Comparison of ENCODE assay signal across 14 mouse cellular contexts in genomic region chr11:113512150-113512549, GRCm38 (mm10).
DNase-seq lines count a peak whose midpoint lies in the region; ATAC-seq lines count a peak whose summit lies in the region.
"Had no signal": no experiment of that assay in that cellular context is flagged by ENCODE, and none has a peak within 500 bp of the region (broad histone marks: within the 10 kb centered on the region; RNA-seq: fewer than 3 reads in every experiment).

No protein-coding gene starts in this region.

- no peak overlapping the region for H3K27ac ChIP-seq in kidney, embryonic 15.5 days
- H3K27ac ChIP-seq: limb, embryonic 13.5 days had no signal

- peaks cover 9% of the 10 kb centered on the region for H3K4me1 ChIP-seq in kidney, embryonic 15.5 days

- no peaks in the 10 kb centered on the region for H3K9me3 ChIP-seq in kidney, embryonic 15.5 days (replicated peaks)
- H3K9me3 ChIP-seq: forebrain, embryonic 13.5 days; limb, embryonic 13.5 days had no signal

- ATAC-seq in kidney, embryonic 15.5 days (replicated peaks; ENCODE audit: low FRiP score) = 0 out of 2 replicates have a peak, but pooled peaks have one; percentile 31
- ATAC-seq in activated CD4-positive, CD25-positive, alpha-beta regulatory T cell, adult 4 months = no peak
- ATAC-seq: forebrain, embryonic 13.5 days; midbrain, embryonic 16.5 days had no signal

- 83% methylated on average over 7 of the region's 7 CpGs for WGBS in kidney, embryonic 15.5 days

- H3K9ac ChIP-seq in kidney, embryonic 15.5 days = no peak overlapping the region
- H3K9ac ChIP-seq: forebrain, embryonic 13.5 days; limb, embryonic 13.5 days had no signal

- H3K4me3 ChIP-seq in kidney, embryonic 15.5 days (replicated peaks) = no peak overlapping the region
- H3K4me3 ChIP-seq: forebrain, embryonic 13.5 days; limb, embryonic 13.5 days had no signal

- no peaks in the 10 kb centered on the region for H3K36me3 ChIP-seq in kidney, embryonic 15.5 days
- H3K36me3 ChIP-seq: limb, embryonic 13.5 days had no signal

- no peaks in the 10 kb centered on the region for H3K27me3 ChIP-seq in kidney, embryonic 15.5 days
- H3K27me3 ChIP-seq: forebrain, embryonic 13.5 days; limb, embryonic 13.5 days had no signal

- no peak overlapping the region for H3K4me2 ChIP-seq in kidney, embryonic 15.5 days
- H3K4me2 ChIP-seq: forebrain, embryonic 13.5 days; limb, embryonic 13.5 days had no signal

- intact Hi-C loops in left cerebral cortex, postnatal 36 days (cut with DNase I) = loop anchor here (10.0 kb wide), 1 partner anchor 103 kb away; the partner anchor contains the start of gene Sstr2

- no peak for DNase-seq in kidney, adult 18-20 months
- DNase-seq in WW6 (ENCODE audit: low read depth, low spot score) (peak; percentile 65), liver (peak; percentile 80)
- peak; percentile 45 for DNase-seq in yolk sac, embryonic 10.5 days (ENCODE audit: low spot score)
- no peak for DNase-seq in left cerebral cortex, postnatal 36 days (ENCODE audit: low spot score in 2 of 2)
- DNase-seq: cerebellum, postnatal 25 days; gastrocnemius, postnatal 25 days; heart, postnatal 14 days; kidney, postnatal 36 days had no signal

Comparison
In these comparisons a context has a peak if more than half of its experiments do, and no peak if none do; other contexts are left out.
1. DNase-seq: peak in WW6 (single experiment), liver (single experiment) and yolk sac, embryonic 10.5 days (single experiment); none in kidney, adult 18-20 months (single experiment) and left cerebral cortex, postnatal 36 days (0 of 2).